Comparison of ENCODE assay signal across 9 mouse cellular contexts in the genomic region with DNA sequence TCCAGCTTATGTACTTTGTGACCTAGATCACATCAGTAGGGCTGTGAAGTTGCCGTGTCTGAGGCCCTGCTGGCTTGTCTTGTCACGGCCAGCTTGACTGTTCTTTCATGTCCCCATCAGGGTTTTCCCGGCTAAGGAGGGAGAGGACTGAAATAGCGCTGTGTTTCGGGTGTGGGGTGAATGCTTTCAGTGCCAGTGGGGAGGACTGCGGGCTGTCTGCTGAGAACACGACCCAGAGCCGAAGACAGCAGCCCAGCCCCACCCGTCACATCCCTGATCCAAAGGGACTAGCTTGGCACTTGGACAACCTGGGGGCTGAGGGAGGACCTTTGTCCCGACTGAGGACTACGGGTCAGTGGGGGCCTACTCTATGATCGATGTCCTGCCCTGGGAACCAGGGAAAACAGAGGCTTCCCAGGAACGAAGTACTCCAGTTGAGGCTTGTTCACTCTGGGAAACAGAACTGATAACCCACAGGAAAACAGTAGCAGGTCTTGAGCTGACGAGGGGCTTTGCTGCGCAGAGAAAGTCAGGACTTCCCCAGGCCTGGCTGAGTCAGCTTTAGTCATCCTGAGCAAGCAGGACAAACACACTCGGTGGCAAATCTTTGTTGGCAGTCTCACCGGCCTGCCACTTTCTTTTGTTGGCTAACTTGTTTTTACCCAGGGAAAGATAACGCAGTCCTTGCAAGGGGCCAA. TPM values are rescaled to one million over a fixed set of nuclear protein-coding genes. Genes with fewer than 3 reads are reported as not detected.
DNase-seq lines count a peak whose midpoint lies in the region; ATAC-seq and TF ChIP-seq lines count a peak whose summit lies in the region.
"Had no signal": no experiment of that assay in that cellular context is flagged by ENCODE, and none has a peak within 500 bp of the region (broad histone marks: within the 10 kb centered on the region; RNA-seq: fewer than 3 reads in every experiment).

No protein-coding gene starts in this region.

- H3K36me3 ChIP-seq in liver, embryonic 16.5 days (ENCODE audit: control insufficient read depth, insufficient read depth): no peaks in the 10 kb centered on the region; the same call in 1 of the 2 replicates
- peaks cover 59% of the 10 kb centered on the region for H3K36me3 ChIP-seq in midbrain, postnatal 0 days (ENCODE audit: insufficient read depth, low read length)
- peaks cover 15% of the 10 kb centered on the region for H3K36me3 ChIP-seq in forebrain, embryonic 16.5 days (ENCODE audit: control insufficient read depth, insufficient read depth)

- 31% methylated on average over 18 of the region's 18 CpGs for WGBS in cerebellum, adult 2 months
- 58% methylated on average over 18 of the region's 18 CpGs for WGBS in liver, embryonic 16.5 days (ENCODE audit: insufficient replicate concordance)
- WGBS in midbrain, postnatal 0 days: 57% methylated on average over 18 of the region's 18 CpGs
- WGBS in forebrain, embryonic 16.5 days: 74% methylated on average over 18 of the region's 18 CpGs

- H3K4me3 ChIP-seq in cerebellum, adult 2 months (replicated peaks; ENCODE audit: insufficient read depth, low read depth, low read length): no peak overlapping the region
- no peak overlapping the region for H3K4me3 ChIP-seq in liver, embryonic 16.5 days (ENCODE audit: low read depth, low read length)
- H3K4me3 ChIP-seq in midbrain, postnatal 0 days (ENCODE audit: low read depth, low read length): no peak overlapping the region
- H3K4me3 ChIP-seq in forebrain, embryonic 16.5 days (replicated peaks; ENCODE audit: low read length): no peak overlapping the region
- H3K4me3 ChIP-seq: midbrain, embryonic 12.5 days had no signal

- H3K9me3 ChIP-seq in liver, embryonic 16.5 days (replicated peaks; ENCODE audit: control insufficient read depth, low read length): no peaks in the 10 kb centered on the region
- H3K9me3 ChIP-seq in midbrain, postnatal 0 days (ENCODE audit: low read length): no peaks in the 10 kb centered on the region
- H3K9me3 ChIP-seq in forebrain, embryonic 16.5 days (ENCODE audit: control insufficient read depth, low read length): no peaks in the 10 kb centered on the region
- H3K9me3 ChIP-seq: midbrain, embryonic 12.5 days had no signal

- H3K27ac ChIP-seq in cerebellum, adult 2 months (ENCODE audit: insufficient read depth, low read length): peak overlapping the region; percentile 19
- peak overlapping the region; percentile 4; the same call in 1 of the 2 replicates for H3K27ac ChIP-seq in liver, embryonic 16.5 days (ENCODE audit: low read length)
- H3K27ac ChIP-seq in midbrain, postnatal 0 days (ENCODE audit: low read depth, low read length): no peak overlapping the region
- H3K27ac ChIP-seq in forebrain, embryonic 16.5 days (ENCODE audit: low read length): no peak overlapping the region
- H3K27ac ChIP-seq: midbrain, embryonic 12.5 days had no signal

- no peaks in the 10 kb centered on the region for H3K27me3 ChIP-seq in cerebellum, adult 2 months (ENCODE audit: control insufficient read depth, insufficient read depth, low read length)
- no peaks in the 10 kb centered on the region for H3K27me3 ChIP-seq in liver, embryonic 16.5 days (ENCODE audit: control insufficient read depth, insufficient read depth, low read depth, low read length)
- H3K27me3 ChIP-seq in midbrain, postnatal 0 days (ENCODE audit: insufficient read depth, low read length): no peaks in the 10 kb centered on the region
- H3K27me3 ChIP-seq in forebrain, embryonic 16.5 days (replicated peaks; ENCODE audit: control insufficient read depth, insufficient read depth, low read length): no peaks in the 10 kb centered on the region
- H3K27me3 ChIP-seq: midbrain, embryonic 12.5 days had no signal

- no peak for TF ChIP-seq CTCF in cerebellum, adult 2 months (IDR thresholded peaks at IDR 0.05; ENCODE audit: borderline replicate concordance, insufficient read depth, low read depth, low read length)
- no peak for TF ChIP-seq CTCF in midbrain, postnatal 0 days (IDR thresholded peaks at IDR 0.05)

- H3K9ac ChIP-seq in liver, embryonic 16.5 days (ENCODE audit: low read depth, low read length): no peak overlapping the region
- no peak overlapping the region for H3K9ac ChIP-seq in midbrain, postnatal 0 days (replicated peaks; ENCODE audit: low read length, poor library complexity, severe bottlenecking)
- H3K9ac ChIP-seq in forebrain, embryonic 16.5 days (replicated peaks; ENCODE audit: low read depth, low read length): no peak overlapping the region
- H3K9ac ChIP-seq: midbrain, embryonic 12.5 days had no signal

- no peak for TF ChIP-seq POLR2A in cerebellum, adult 2 months (IDR thresholded peaks at IDR 0.05; ENCODE audit: borderline replicate concordance, insufficient read depth, low read length)

- DNase-seq in cerebellum, adult 2 months: no peak
- no peak for DNase-seq in cerebellum, postnatal 36 days
- peak; percentile 85 for DNase-seq in 416B (ENCODE audit: low read depth)
- DNase-seq in gastrocnemius, postnatal 25 days: peak; percentile 67
- no peak for DNase-seq in midbrain, postnatal 0 days (ENCODE audit: low spot score)
- DNase-seq in layer of hippocampus, adult 8-10 months (ENCODE audit: low spot score in 2 of 2): no peak

- H3K4me1 ChIP-seq in cerebellum, adult 2 months (ENCODE audit: control insufficient read depth, insufficient read depth, low read length): peaks cover 68% of the 10 kb centered on the region
- peaks cover 20% of the 10 kb centered on the region for H3K4me1 ChIP-seq in liver, embryonic 16.5 days (ENCODE audit: control insufficient read depth, low read depth, low read length)
- no peaks in the 10 kb centered on the region for H3K4me1 ChIP-seq in midbrain, postnatal 0 days (ENCODE audit: insufficient read depth, low read length)
- no peaks in the 10 kb centered on the region for H3K4me1 ChIP-seq in forebrain, embryonic 16.5 days (replicated peaks; ENCODE audit: control insufficient read depth, insufficient read depth, low read length)
- H3K4me1 ChIP-seq: midbrain, embryonic 12.5 days had no signal

- no peak overlapping the region for H3K4me2 ChIP-seq in liver, embryonic 16.5 days (ENCODE audit: low read depth, low read length)
- no peak overlapping the region for H3K4me2 ChIP-seq in midbrain, postnatal 0 days (ENCODE audit: low read depth, low read length, poor library complexity, severe bottlenecking)
- no peak overlapping the region for H3K4me2 ChIP-seq in forebrain, embryonic 16.5 days (ENCODE audit: low read length)
- H3K4me2 ChIP-seq: midbrain, embryonic 12.5 days had no signal

- ATAC-seq in liver, embryonic 16.5 days (ENCODE audit: low read depth): peak; percentile 67
- ATAC-seq in midbrain, postnatal 0 days (ENCODE audit: low FRiP score): no peak
- ATAC-seq in forebrain, embryonic 16.5 days: no peak

RNA-seq across cellular contexts. Expression of a gene that starts 23.9 kb away (rescaled TPM):
- 295 and 319 TPM in 2 replicates for polyA plus RNA-seq in cerebellum, adult 2 months (2012; rRNA removed)
- total RNA-seq in gastrocnemius, postnatal 25 days (2021): 100 to 1,000 TPM; 123 to 168 TPM
- 23.8 and 25.4 TPM in 2 replicates for polyA plus RNA-seq in liver, embryonic 16.5 days (2015; fragmentation: Nextera tagmentation; extraction: Ambion mirVana)
- 105 and 108 TPM in 2 replicates for total RNA-seq in midbrain, postnatal 0 days (2014; rRNA removed)
- polyA plus RNA-seq in midbrain, postnatal 0 days (2015; fragmentation: Nextera tagmentation; extraction: Ambion mirVana): 91.7 and 106 TPM in 2 replicates
- total RNA-seq in layer of hippocampus, adult 8-10 months (2022): 100 to 1,000 TPM; 264 to 282 (median 275) TPM
- polyA plus RNA-seq in forebrain, embryonic 16.5 days (2015; fragmentation: Nextera tagmentation; extraction: Ambion mirVana): 86.1 and 90.2 TPM in 2 replicates

RNA-seq across cellular contexts. Expression of a gene that starts 32.5 kb away (rescaled TPM):
- polyA plus RNA-seq in cerebellum, adult 2 months (2012; rRNA removed): 57.4 and 67.1 TPM in 2 replicates
- total RNA-seq in gastrocnemius, postnatal 25 days (2021): 10 to 100 TPM; 23.5 to 26.8 TPM
- 4.4 and 4.5 TPM in 2 replicates for polyA plus RNA-seq in liver, embryonic 16.5 days (2015; fragmentation: Nextera tagmentation; extraction: Ambion mirVana)
- 34.3 and 34.5 TPM in 2 replicates for total RNA-seq in midbrain, postnatal 0 days (2014; rRNA removed)
- 17.0 and 20.4 TPM in 2 replicates for polyA plus RNA-seq in midbrain, postnatal 0 days (2015; fragmentation: Nextera tagmentation; extraction: Ambion mirVana)
- 10 to 100 TPM; 42.6 to 55.5 (median 52.7) TPM for total RNA-seq in layer of hippocampus, adult 8-10 months (2022)
- 12.5 and 16.4 TPM in 2 replicates for polyA plus RNA-seq in forebrain, embryonic 16.5 days (2015; fragmentation: Nextera tagmentation; extraction: Ambion mirVana)

RNA-seq across cellular contexts. Expression of a gene that starts 50.7 kb away (rescaled TPM):
- polyA plus RNA-seq in cerebellum, adult 2 months (2012; rRNA removed): 3.3 and 3.4 TPM in 2 replicates
- 1 to 10 TPM; 3.2 to 4.7 TPM for total RNA-seq in gastrocnemius, postnatal 25 days (2021)
- 2.5 and 3.4 TPM in 2 replicates for polyA plus RNA-seq in liver, embryonic 16.5 days (2015; fragmentation: Nextera tagmentation; extraction: Ambion mirVana)
- 3.6 and 3.8 TPM in 2 replicates for total RNA-seq in midbrain, postnatal 0 days (2014; rRNA removed)
- polyA plus RNA-seq in midbrain, postnatal 0 days (2015; fragmentation: Nextera tagmentation; extraction: Ambion mirVana): 3.0 and 3.5 TPM in 2 replicates
- 1 to 10 TPM; 1.1 to 1.6 (median 1.4) TPM for total RNA-seq in layer of hippocampus, adult 8-10 months (2022)
- 3.6 and 4.2 TPM in 2 replicates for polyA plus RNA-seq in forebrain, embryonic 16.5 days (2015; fragmentation: Nextera tagmentation; extraction: Ambion mirVana)

RNA-seq across cellular contexts. Expression of a gene that starts 54.1 kb away (rescaled TPM):
- 5.4 and 5.7 TPM in 2 replicates for polyA plus RNA-seq in cerebellum, adult 2 months (2012; rRNA removed)
- total RNA-seq in gastrocnemius, postnatal 25 days (2021): 10 to 100 TPM; 39.2 to 42.8 TPM
- 3.8 and 4.7 TPM in 2 replicates for polyA plus RNA-seq in liver, embryonic 16.5 days (2015; fragmentation: Nextera tagmentation; extraction: Ambion mirVana)
- total RNA-seq in midbrain, postnatal 0 days (2014; rRNA removed): 5.7 and 7.0 TPM in 2 replicates
- 6.9 and 7.5 TPM in 2 replicates for polyA plus RNA-seq in midbrain, postnatal 0 days (2015; fragmentation: Nextera tagmentation; extraction: Ambion mirVana)
- total RNA-seq in layer of hippocampus, adult 8-10 months (2022): 1 to 10 TPM; 1.1 to 2.3 (median 1.6) TPM
- 1.2 and 1.3 TPM in 2 replicates for polyA plus RNA-seq in forebrain, embryonic 16.5 days (2015; fragmentation: Nextera tagmentation; extraction: Ambion mirVana)

Comparison
In these comparisons a context has a peak if more than half of its experiments do, and no peak if none do; other contexts are left out.
1. DNase-seq: peak in 416B (single experiment) and gastrocnemius, postnatal 25 days (single experiment); none in cerebellum, adult 2 months (0 of 2), cerebellum, postnatal 36 days (0 of 2), midbrain, postnatal 0 days (single experiment) and layer of hippocampus, adult 8-10 months (0 of 2).
2. H3K27ac ChIP-seq: peak in cerebellum, adult 2 months (single experiment) and liver, embryonic 16.5 days (single experiment); none in midbrain, postnatal 0 days (single experiment) and forebrain, embryonic 16.5 days (single experiment).